Mouse (Mus musculus): Measurements from ENCODE around the gene Slc25a22.

GRCm38 (mm10) chr7:141435856-141436522, 1.7 kb downstream of the Slc25a22 start:
- TF ChIP-seq CTCF (IDR thresholded peaks at IDR 0.05; ENCODE audit: low read depth) (no peak), EP300 (IDR thresholded peaks at IDR 0.05; ENCODE audit: low read depth) (no peak)

Measured in liver, embryonic 14.5 days (tissue).